Mouse (Mus musculus) liver, embryonic 15.5 days (tissue): ENCODE data around the gene Gm28845. TPM values are rescaled to one million over a fixed set of nuclear protein-coding genes. Genes with fewer than 3 reads are reported as not detected.
"Not testable (repeated sequence)": the region's sequence is repeated elsewhere in the genome, so short reads cannot be mapped to it uniquely, and the experiment has no call there.

Experiments used
- ATAC-seq: fragments of 200-750 bp; cut with Nextera tagmentation; 2 replicates; pipeline ENCODE4 v1.8.0; 2017; ENCODE audit warnings: moderate number of reproducible peaks, mild to moderate bottlenecking, moderate library complexity; ENCODE audit not compliant: insufficient read depth
- H3K27ac ChIP-seq: fragments of 300-500 bp; sonication (generic); replicated peaks from 2 replicates; pipeline ENCODE4 v1.5.1; 2015; ENCODE audit warnings: mild to moderate bottlenecking, inconsistent platforms
- H3K27me3 ChIP-seq: fragments of 300-500 bp; sonication (generic); 2 replicates; pipeline ENCODE4 v1.6.1; 2015; ENCODE audit warnings: mild to moderate bottlenecking, inconsistent platforms
- H3K36me3 ChIP-seq: fragments of 300-500 bp; sonication (generic); replicated peaks from 2 replicates; pipeline ENCODE4 v1.6.1; 2015; ENCODE audit warnings: moderate library complexity, mild to moderate bottlenecking, inconsistent platforms
- H3K4me1 ChIP-seq: fragments of 300-500 bp; sonication (generic); replicated peaks from 2 replicates; pipeline ENCODE4 v1.6.1; 2015; ENCODE audit warnings: inconsistent platforms
- H3K4me2 ChIP-seq: fragments of 300-500 bp; sonication (generic); 2 replicates; pipeline ENCODE4 v1.6.1; 2015; ENCODE audit warnings: moderate library complexity, mild to moderate bottlenecking, inconsistent platforms
- H3K4me3 ChIP-seq: fragments of 300-500 bp; sonication (generic); replicated peaks from 2 replicates; pipeline ENCODE4 v1.5.1; 2015; ENCODE audit warnings: mild to moderate bottlenecking, inconsistent platforms
- H3K9ac ChIP-seq: fragments of 300-500 bp; sonication (generic); 2 replicates; pipeline ENCODE4 v1.6.1; 2015; ENCODE audit warnings: moderate library complexity, mild to moderate bottlenecking, inconsistent platforms
- H3K9me3 ChIP-seq: fragments of 300-500 bp; sonication (generic); replicated peaks from 2 replicates; pipeline ENCODE4 v1.6.1; 2016; ENCODE audit warnings: inconsistent platforms
- WGBS: fragments of 180-500 bp; shearing (Covaris S2); methylation state at CpG from one replicate; pipeline ENCODE4 v1.1.7; 2015; ENCODE audit warnings: mixed read lengths; ENCODE audit not compliant: insufficient replicate concordance; 5-methylcytosine and 5-hydroxymethylcytosine counted together
- polyA plus RNA-seq: library from polyadenylated mRNA; unstranded; fragments of >200 nt; fragmentation: Nextera tagmentation; extraction: Ambion mirVana; gene quantifications from 2 replicates; pipeline ENCODE4 v1.2.1, GENCODE M21; 2015

Gene Gm28845
- polyA plus RNA-seq, 1 experiment from 2014 or later: not detected

GRCm38 (mm10) chr1:65063352-65063751, 56.0 kb downstream of the Gm28845 start, which contains the start of gene Crygd:
Crygd (minus strand) TSS chr1:65063452.
- no peak within 1 kb of the TSS for H3K27ac ChIP-seq
- H3K9me3 ChIP-seq: no peaks in the 10 kb centered on the region
- H3K9ac ChIP-seq: no peak within 1 kb of the TSS
- H3K4me3 ChIP-seq: no peak within 1 kb of the TSS
- H3K4me2 ChIP-seq: no peak within 1 kb of the TSS
- H3K4me1 ChIP-seq: no peaks in the 10 kb centered on the region
- WGBS: 70% methylated on average over 8 of the region's 8 CpGs
- no peaks in the 10 kb centered on the region for H3K36me3 ChIP-seq
- no peak for ATAC-seq
- H3K27me3 ChIP-seq: no peaks in the 10 kb centered on the region

- Histone ChIP-seq H3K9ac (no peak overlapping the region), H3K27me3 (no peaks in the 10 kb centered on the region), H3K4me1 (no peaks in the 10 kb centered on the region), H3K4me3 (no peak overlapping the region), H3K4me2 (no peak overlapping the region), H3K9me3 (no peaks in the 10 kb centered on the region), H3K27ac (no peak overlapping the region), H3K36me3 (no peaks in the 10 kb centered on the region)
- ATAC-seq: no peak
- WGBS: 28% methylated on average over 2 of the region's 2 CpGs
Measured at GRCm38 (mm10) chr1:65052140-65052539, 67.2 kb downstream of the Gm28845 start.

- WGBS: 63% methylated on average over 7 of the region's 7 CpGs
Measured at GRCm38 (mm10) chr1:65051696-65052095, 67.7 kb downstream of the Gm28845 start.

GRCm38 (mm10) chr1:65050952-65051351, 68.4 kb downstream of the Gm28845 start, which contains the start of gene Cryge:
Cryge (minus strand) TSS chr1:65051149.
- H3K4me2 ChIP-seq, H3K27me3 ChIP-seq, H3K36me3 ChIP-seq, H3K9me3 ChIP-seq, H3K4me1 ChIP-seq, H3K4me3 ChIP-seq, ATAC-seq, H3K27ac ChIP-seq, H3K9ac ChIP-seq: not testable (repeated sequence)
- WGBS: 77% methylated on average over 11 of the region's 12 CpGs

More at GRCm38 (mm10) chr1:65051696-65052095, 67.7 kb downstream of the Gm28845 start:
- ATAC-seq: no peak
- Histone ChIP-seq H3K27me3 (no peaks in the 10 kb centered on the region), H3K36me3 (no peaks in the 10 kb centered on the region), H3K4me2 (no peak overlapping the region), H3K9me3 (no peaks in the 10 kb centered on the region), H3K9ac (no peak overlapping the region), H3K4me3 (no peak overlapping the region), H3K27ac (no peak overlapping the region), H3K4me1 (no peaks in the 10 kb centered on the region)

Other genes starting within 250 kb of the Gm28845 start
- 1.7 and 2.1 TPM in 2 replicates for gene Plekhm3, start 162.7 kb downstream of the Gm28845 start, polyA plus RNA-seq
- gene Akr1cl, start 86.8 kb downstream of the Gm28845 start, polyA plus RNA-seq: 0.12 and 0.20 TPM in 2 replicates
- not detected in 2 replicates for gene Cryge, start 68.4 kb downstream of the Gm28845 start, polyA plus RNA-seq
- gene Crygd, start 56.1 kb downstream of the Gm28845 start, polyA plus RNA-seq: not detected in 2 replicates
- not detected in 2 replicates for gene Crygc, start 45.9 kb downstream of the Gm28845 start, polyA plus RNA-seq
- gene Crygb, start 37.3 kb downstream of the Gm28845 start, polyA plus RNA-seq: not detected in 2 replicates
- gene Cryga, start 16.2 kb downstream of the Gm28845 start, polyA plus RNA-seq: not detected in 2 replicates
- 0.31 and 0.41 TPM in 2 replicates for gene D630023F18Rik, start 3.7 kb upstream of the Gm28845 start, polyA plus RNA-seq
- 118 and 131 TPM in 2 replicates for gene Idh1, start 66.9 kb upstream of the Gm28845 start, polyA plus RNA-seq
- gene Pikfyve, start 67.1 kb upstream of the Gm28845 start, polyA plus RNA-seq: 3.9 and 4.4 TPM in 2 replicates
- not detected in 2 replicates for gene Pth2r, start 162.5 kb upstream of the Gm28845 start, polyA plus RNA-seq